Mouse (Mus musculus) lung, postnatal 4 days (tissue): ENCODE results near the gene Ppp1r2.
"Not testable (repeated sequence)": the region's sequence is repeated elsewhere in the genome, so short reads cannot be mapped to it uniquely, and the experiment has no call there.

ENCODE experiments used
- DNase-seq, 2 experiments: peaks; one replicate each; pipeline ENCODE4 v3.0.0; 2021

The Ppp1r2 gene

GRCm38 (mm10) chr16:31274674-31275460 lies at the start of gene Ppp1r2:
Gene Ppp1r2, minus strand, starts transcription at chr16:31275277.
- peak; percentile 94 to 96 for DNase-seq

DNA sequence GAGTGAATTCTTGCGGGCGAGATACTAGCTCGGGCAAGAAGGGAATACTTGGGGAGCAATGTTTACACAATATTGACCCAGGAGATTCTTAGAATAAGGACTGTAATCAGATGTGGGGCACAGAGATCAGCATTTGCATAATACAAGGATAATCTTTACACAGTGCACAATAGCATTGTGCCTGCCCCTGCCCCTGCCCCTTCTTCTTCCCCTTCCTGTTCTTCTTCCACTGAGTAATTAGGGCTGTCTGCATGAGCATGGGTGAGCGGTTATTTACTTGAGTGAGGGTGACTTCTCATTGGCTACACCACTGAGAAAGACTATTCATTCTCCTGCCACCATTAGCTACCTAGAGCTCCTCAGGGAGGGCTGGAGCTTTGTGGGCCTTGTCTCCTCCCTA lies 46.4 kb upstream of the Ppp1r2 start:
- DNase-seq: no peak

GRCm38 (mm10) chr16:31320954-31321353 lies 45.9 kb upstream of the Ppp1r2 start:
- no peak for DNase-seq

GRCm38 (mm10) chr16:31319723-31320122 lies 44.6 kb upstream of the Ppp1r2 start:
- not testable (repeated sequence) for DNase-seq

GRCm38 (mm10) chr16:31319316-31319715 lies 44.2 kb upstream of the Ppp1r2 start:
- no peak for DNase-seq

- DNase-seq: no peak
Observed at GRCm38 (mm10) chr16:31318418-31318817, 43.3 kb upstream of the Ppp1r2 start.

- peak; percentile 46 to 78 for DNase-seq
Observed at GRCm38 (mm10) chr16:31316246-31317143, 41.4 kb upstream of the Ppp1r2 start.

DNA sequence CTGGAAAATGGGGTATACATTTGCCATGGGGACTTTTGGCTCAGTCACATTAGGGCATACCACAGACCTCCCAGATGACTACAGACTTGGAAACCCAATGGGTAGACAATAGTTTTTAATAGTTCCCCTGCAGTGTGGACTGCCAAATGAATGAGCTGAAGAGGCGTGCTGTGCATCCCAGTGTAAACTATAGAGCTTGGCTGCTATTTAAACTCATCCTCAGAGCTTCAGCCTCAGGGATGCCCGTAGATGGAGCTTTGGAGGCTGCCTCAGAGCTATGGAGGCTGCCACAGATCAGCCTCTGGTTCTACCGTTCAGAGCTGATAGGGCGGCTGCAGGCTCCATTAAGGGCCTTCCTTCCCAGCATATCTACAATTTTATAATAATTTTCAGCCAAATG lies 40.2 kb upstream of the Ppp1r2 start:
- no peak for DNase-seq

- no peak for DNase-seq
Observed at GRCm38 (mm10) chr16:31314497-31315233, 39.6 kb upstream of the Ppp1r2 start, which contains the start of gene Apod. Gene Apod, minus strand, starts transcription at chr16:31314808.

DNA sequence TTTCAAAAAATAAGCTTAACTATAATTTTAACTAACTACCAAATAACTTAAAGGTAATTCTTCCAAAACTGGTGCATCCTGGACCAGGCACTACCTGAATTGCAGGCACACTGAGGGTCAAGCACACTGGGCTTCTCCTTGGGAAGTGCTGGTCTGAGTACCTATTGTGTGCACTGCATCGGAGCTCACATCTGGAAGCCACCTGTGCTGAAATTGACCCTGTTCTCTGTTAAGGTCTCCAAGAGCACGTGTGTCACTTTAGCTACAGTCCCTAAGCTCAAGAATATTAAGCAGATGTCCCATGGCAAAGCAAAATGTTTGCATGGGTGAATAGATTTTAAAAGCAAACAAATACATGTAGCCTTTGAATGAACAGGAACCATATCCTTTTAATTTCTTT lies 38.5 kb upstream of the Ppp1r2 start:
- DNase-seq: no peak

GRCm38 (mm10) chr16:31312296-31312695 lies 37.2 kb upstream of the Ppp1r2 start:
- no peak for DNase-seq

- no peak for DNase-seq
Observed at GRCm38 (mm10) chr16:31305199-31305919, 30.3 kb upstream of the Ppp1r2 start.

GRCm38 (mm10) chr16:31303276-31303675 lies 28.2 kb upstream of the Ppp1r2 start:
- DNase-seq: no peak

DNA sequence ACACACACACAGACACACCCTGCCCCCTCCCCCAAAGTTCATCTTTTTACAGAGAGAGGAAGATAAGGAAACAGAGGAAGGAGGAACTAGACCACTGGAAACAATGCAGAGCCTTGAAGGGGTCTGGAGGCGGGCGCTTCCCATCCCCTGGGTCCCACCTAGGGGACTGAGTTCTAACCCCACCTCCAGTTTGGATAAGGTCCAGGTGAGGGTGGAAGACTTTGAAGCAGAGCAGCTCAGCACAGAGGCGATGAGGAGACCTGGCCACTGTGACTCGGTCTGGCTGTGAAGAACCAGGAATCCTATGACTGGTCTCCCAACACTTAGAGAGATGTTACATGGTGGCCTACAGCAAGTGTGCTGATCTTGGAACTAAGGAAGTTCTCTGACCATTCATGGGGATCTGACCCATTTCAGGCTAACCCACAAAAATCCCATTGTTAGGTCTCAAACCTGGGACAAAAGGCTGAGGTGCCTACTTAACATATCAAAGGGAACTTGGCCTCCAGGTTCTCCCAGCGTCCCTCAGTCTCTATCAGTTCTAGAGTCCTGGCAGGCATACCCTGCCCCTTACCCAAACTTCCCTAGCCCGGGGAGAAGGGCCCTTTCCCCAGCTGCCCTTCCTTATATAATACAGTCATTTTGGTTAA lies 25.9 kb upstream of the Ppp1r2 start:
- DNase-seq: no peak

DNA sequence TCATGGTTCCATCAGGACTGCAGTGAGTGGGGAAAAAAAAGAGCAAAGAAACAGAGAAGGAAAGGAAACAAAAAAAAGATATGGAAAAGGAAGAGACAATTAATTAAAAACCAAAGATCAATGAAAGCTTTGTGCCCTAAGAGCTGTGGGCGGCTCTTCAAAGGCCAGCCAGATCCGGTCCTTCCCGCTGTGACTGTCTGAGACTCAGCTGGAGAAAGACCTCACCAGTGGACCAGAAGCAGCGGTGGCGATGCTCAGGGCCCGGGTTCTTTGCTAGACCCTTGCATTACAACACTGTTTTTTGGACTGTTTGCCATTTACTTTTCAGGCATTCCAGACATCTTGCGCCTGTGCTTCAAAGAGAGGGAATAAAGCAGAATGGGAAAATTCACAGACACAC lies 25.4 kb upstream of the Ppp1r2 start:
- DNase-seq: no peak

- DNase-seq: no peak
Observed at GRCm38 (mm10) chr16:31299960-31300353, 24.9 kb upstream of the Ppp1r2 start.

DNA sequence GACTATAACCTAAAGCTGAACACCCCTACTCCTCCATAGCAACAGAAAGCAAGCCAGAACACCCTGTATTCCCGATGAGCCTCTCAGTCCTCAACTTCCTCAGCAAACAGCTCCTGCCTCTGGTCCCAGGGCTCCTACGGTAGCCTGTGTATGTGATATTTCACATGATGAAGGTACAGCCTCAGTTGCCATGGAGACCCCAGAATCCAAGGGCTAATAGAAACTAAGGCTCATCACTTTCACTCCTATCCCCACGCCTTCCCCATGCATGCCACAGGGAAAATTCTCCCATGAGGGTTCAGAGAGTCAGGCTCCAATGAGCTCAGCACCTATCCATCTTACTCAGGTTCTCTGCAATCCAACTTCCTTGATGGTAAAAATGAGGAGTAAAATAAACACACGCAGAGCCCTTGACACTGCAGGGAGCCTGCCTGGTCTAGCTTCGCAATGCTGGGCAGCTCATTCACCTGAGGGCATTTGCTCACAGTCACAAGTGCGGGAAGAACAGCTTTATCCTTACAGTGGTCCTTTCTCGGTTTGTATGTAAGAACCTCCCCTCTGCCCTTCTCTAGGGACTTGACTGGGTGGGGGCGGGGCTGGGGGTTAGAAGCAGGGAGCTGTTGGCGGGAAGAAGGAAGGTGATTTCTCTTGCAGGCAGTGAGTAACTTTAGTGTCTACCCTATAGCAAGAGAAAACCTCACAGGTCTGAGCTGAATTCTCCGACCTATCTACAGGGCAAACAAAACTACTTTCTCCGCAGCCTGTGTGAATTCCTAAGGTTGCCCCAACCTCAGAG lies 24.3 kb upstream of the Ppp1r2 start:
- no peak for DNase-seq

DNA sequence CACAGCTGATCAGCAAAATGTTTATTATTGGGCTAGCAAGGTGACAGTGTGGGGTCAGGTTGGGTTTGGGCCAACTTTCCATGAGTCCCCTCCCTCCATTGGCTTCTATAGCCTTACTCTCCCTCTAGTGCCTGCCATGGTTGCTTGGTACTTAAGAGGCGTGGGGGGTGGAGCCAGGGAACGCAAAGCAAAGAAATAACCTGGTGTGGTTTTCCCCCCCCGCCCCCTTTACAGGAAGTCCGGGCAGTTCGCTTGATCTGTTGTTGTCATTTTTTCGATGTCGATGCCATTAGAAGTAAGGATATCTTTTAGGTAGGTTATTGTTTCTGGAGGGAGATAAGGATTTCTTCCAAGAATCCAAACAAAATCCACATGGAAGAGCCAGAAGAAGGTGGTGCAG lies 22.0 kb upstream of the Ppp1r2 start:
- no peak for DNase-seq

DNA sequence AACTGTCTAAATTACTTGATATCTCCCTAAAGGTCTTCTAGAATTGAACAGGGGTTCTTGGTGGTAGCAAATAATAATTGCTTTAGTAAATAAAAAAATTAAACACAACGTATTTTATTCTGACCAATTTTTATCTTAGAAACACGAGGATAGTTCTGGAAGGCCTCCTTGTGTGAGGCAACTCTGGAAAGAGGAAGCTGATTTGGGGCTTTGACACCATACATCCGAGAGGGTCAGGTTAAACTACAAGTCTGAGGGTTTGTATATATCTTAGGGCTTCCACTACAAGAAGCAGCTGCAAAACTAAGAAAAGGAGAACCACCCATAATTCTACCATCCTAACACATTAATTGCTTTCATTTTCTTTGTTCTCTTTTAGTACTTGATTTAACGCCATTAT lies 18.7 kb upstream of the Ppp1r2 start:
- no peak for DNase-seq

- peak; percentile 58 to 60 for DNase-seq
Observed at GRCm38 (mm10) chr16:31290751-31291365, 15.8 kb upstream of the Ppp1r2 start.

DNA sequence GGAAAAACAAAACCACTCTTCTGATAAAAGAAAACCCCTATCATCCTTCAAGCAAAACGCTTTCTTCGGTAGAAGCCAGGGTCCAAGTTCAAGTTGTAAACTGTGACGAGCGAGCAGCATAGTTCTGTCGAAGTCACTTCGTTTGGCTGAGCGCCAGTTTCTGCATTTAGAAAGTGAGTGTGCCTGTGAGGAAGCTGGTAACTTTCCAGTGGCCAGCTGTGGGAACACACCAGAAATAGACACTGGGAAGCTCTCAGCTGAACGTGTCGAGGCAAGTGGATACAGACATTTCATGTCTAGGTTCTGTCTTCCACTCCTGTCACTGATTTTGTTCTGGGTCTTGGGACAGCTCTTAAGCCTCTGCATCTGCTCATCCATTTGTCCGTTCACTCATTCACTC lies 15.2 kb upstream of the Ppp1r2 start:
- DNase-seq: peak; percentile 92
